Mouse (Mus musculus) MEL (cell line): Measurements from ENCODE around the gene Dab2. TPM values are rescaled to one million over a fixed set of nuclear protein-coding genes. Genes with fewer than 3 reads are reported as not detected.

Experiments used
- DNase-seq: peaks from one replicate; pipeline ENCODE4 v3.0.0; 2011; ENCODE audit warnings: low read depth, low spot score
- H3K27ac ChIP-seq: 2 replicates; pipeline ENCODE4 v1.5.1; 2012; ENCODE audit warnings: low read depth, mild to moderate bottlenecking, control low read depth, low read length, moderate library complexity; ENCODE audit not compliant: control insufficient read depth
- H3K27me3 ChIP-seq, 2 experiments: fragments of 150-350 bp in 1 of 2; sonication (generic) in 1 of 2; 2 replicates each; pipeline ENCODE4 v1.6.1; 2012; ENCODE audit warnings: low read length in 2 of 2, mild to moderate bottlenecking in 2 of 2, improper control_type of control experiment in 1 of 2, moderate library complexity in 1 of 2; ENCODE audit not compliant: insufficient read depth in 2 of 2, control insufficient read depth in 1 of 2
- H3K36me3 ChIP-seq, 2 experiments: 2 replicates each; pipeline ENCODE4 v1.6.1; 2012 to 2014; ENCODE audit warnings: low read length in 2 of 2, improper control_type of control experiment in 1 of 2, inconsistent platforms in 1 of 2, mild to moderate bottlenecking in 1 of 2; ENCODE audit not compliant: insufficient read depth in 2 of 2, control insufficient read depth in 1 of 2
- H3K4me1 ChIP-seq, 2 experiments: fragments of 150-350 bp in 1 of 2; sonication (generic) in 1 of 2; 2 replicates each; pipeline ENCODE4 v1.6.1; 2012; ENCODE audit warnings: low read length in 2 of 2, improper control_type of control experiment in 1 of 2, mild to moderate bottlenecking in 1 of 2; ENCODE audit not compliant: insufficient read depth in 2 of 2, control insufficient read depth in 1 of 2
- H3K4me3 ChIP-seq, 2 experiments: fragments of 150-350 bp in 1 of 2; sonication (generic) in 1 of 2; 2 replicates each; pipeline ENCODE4 v1.5.1; 2012; ENCODE audit warnings: low read depth in 2 of 2, low read length in 2 of 2, mild to moderate bottlenecking in 2 of 2, moderate library complexity in 2 of 2, control low read depth in 1 of 2, improper control_type of control experiment in 1 of 2; ENCODE audit not compliant: control insufficient read depth in 1 of 2, insufficient read depth in 1 of 2
- H3K79me2 ChIP-seq: 2 replicates; pipeline ENCODE4 v1.6.1; 2012; ENCODE audit warnings: mild to moderate bottlenecking, low read length, moderate library complexity; ENCODE audit not compliant: control insufficient read depth, poor library complexity, insufficient read depth
- H3K9ac ChIP-seq: 2 replicates; pipeline ENCODE4 v1.6.1; 2012; ENCODE audit warnings: low read depth, mild to moderate bottlenecking, control low read depth, low read length, moderate library complexity; ENCODE audit not compliant: control insufficient read depth, poor library complexity, severe bottlenecking
- H3K9me3 ChIP-seq: fragments of 150-350 bp; sonication (generic); replicated peaks from 2 replicates; pipeline ENCODE4 v1.6.1; 2012; ENCODE audit warnings: mild to moderate bottlenecking, low read length, improper control_type of control experiment, moderate library complexity; ENCODE audit not compliant: insufficient read depth
- CHD1 ChIP-seq: IDR thresholded peaks from 2 replicates; pipeline ENCODE4 v1.6.1; 2012; ENCODE audit warnings: low read depth, mild to moderate bottlenecking, inconsistent platforms, low read length, improper control_type of control experiment
- CHD2 ChIP-seq: IDR thresholded peaks from 2 replicates; pipeline ENCODE4 v1.6.1; 2011; ENCODE audit warnings: low read length, improper control_type of control experiment
- E2F4 ChIP-seq: IDR thresholded peaks from 2 replicates; pipeline ENCODE4 v1.6.1; 2011; ENCODE audit warnings: low read depth, low read length, improper control_type of control experiment, borderline replicate concordance
- EP300 ChIP-seq, 2 experiments: IDR thresholded peaks; 2 replicates each; pipeline ENCODE4 v1.6.1; 2011; ENCODE audit warnings: improper control_type of control experiment in 2 of 2, low read length in 2 of 2, low read depth in 1 of 2, mild to moderate bottlenecking in 1 of 2
- ETS1 ChIP-seq: IDR thresholded peaks from 2 replicates; pipeline ENCODE4 v1.6.1; 2012; ENCODE audit warnings: low read depth, mild to moderate bottlenecking, inconsistent platforms, low read length, improper control_type of control experiment, moderate library complexity
- GABPA ChIP-seq: IDR thresholded peaks from 2 replicates; pipeline ENCODE4 v1.6.1; 2012; ENCODE audit warnings: low read depth, mild to moderate bottlenecking, inconsistent platforms, low read length, improper control_type of control experiment, moderate library complexity
- HCFC1 ChIP-seq: IDR thresholded peaks from 2 replicates; pipeline ENCODE4 v1.6.1; 2012; ENCODE audit warnings: low read depth, mild to moderate bottlenecking, inconsistent platforms, low read length, improper control_type of control experiment, moderate library complexity
- JUND ChIP-seq: IDR thresholded peaks from 2 replicates; pipeline ENCODE4 v1.6.1; 2011; ENCODE audit warnings: low read depth, mild to moderate bottlenecking, improper control_type of control experiment, low read length
- KAT2A ChIP-seq: conservative IDR thresholded peaks from 2 replicates; pipeline ENCODE4 v1.6.1; 2012; ENCODE audit warnings: low read depth, low read length, improper control_type of control experiment, inconsistent platforms
- MAZ ChIP-seq: IDR thresholded peaks from 2 replicates; pipeline ENCODE4 v1.6.1; 2012; ENCODE audit warnings: low read depth, mild to moderate bottlenecking, inconsistent platforms, low read length, improper control_type of control experiment
- MEF2A ChIP-seq: IDR thresholded peaks from 2 replicates; pipeline ENCODE4 v1.6.1; 2014; ENCODE audit warnings: low read depth, mild to moderate bottlenecking, inconsistent platforms, low read length, improper control_type of control experiment; ENCODE audit not compliant: poor library complexity, insufficient replicate concordance, severe bottlenecking; ENCODE audit errors: extremely low read depth
- MXI1 ChIP-seq: IDR thresholded peaks from 2 replicates; pipeline ENCODE4 v1.6.1; 2011; ENCODE audit warnings: mild to moderate bottlenecking, low read depth, low read length, improper control_type of control experiment
- MYB ChIP-seq: IDR thresholded peaks from 2 replicates; pipeline ENCODE4 v1.6.1; 2011; ENCODE audit warnings: mild to moderate bottlenecking, low read depth, low read length, improper control_type of control experiment
- NELFE ChIP-seq: IDR thresholded peaks from 2 replicates; pipeline ENCODE4 v1.6.1; 2011; ENCODE audit warnings: low read depth, low read length, improper control_type of control experiment
- UBTF ChIP-seq: IDR thresholded peaks from 2 replicates; pipeline ENCODE4 v1.6.1; 2012; ENCODE audit warnings: low read depth, mild to moderate bottlenecking, inconsistent platforms, low read length, improper control_type of control experiment, moderate library complexity, borderline replicate concordance; ENCODE audit not compliant: insufficient read depth
- ZKSCAN1 ChIP-seq: IDR thresholded peaks from 2 replicates; pipeline ENCODE4 v1.6.1; 2012; ENCODE audit warnings: low read depth, mild to moderate bottlenecking, inconsistent platforms, low read length, improper control_type of control experiment, moderate library complexity
- ZMIZ1 ChIP-seq: IDR thresholded peaks from 2 replicates; pipeline ENCODE4 v1.6.1; 2012; ENCODE audit warnings: low read depth, mild to moderate bottlenecking, inconsistent platforms, low read length, improper control_type of control experiment, moderate library complexity
- ZNF384 ChIP-seq: IDR thresholded peaks from 2 replicates; pipeline ENCODE4 v1.6.1; 2012; ENCODE audit warnings: low read depth, mild to moderate bottlenecking, inconsistent platforms, low read length, improper control_type of control experiment
- polyA plus RNA-seq, 2 experiments: library from polyadenylated mRNA; stranded (reverse) in 1 of 2; unstranded in 1 of 2; fragments of >175 nt in 1 of 2; fragments of >200 nt in 1 of 2; gene quantifications; 2 replicates each; pipeline versions ENCODE4 v1.2.1 to v1.2.4; 2012; ENCODE audit warnings: low replicate concordance in 2 of 2, low read depth in 1 of 2; ENCODE audit not compliant: insufficient read length in 2 of 2, insufficient read depth in 1 of 2, missing spikeins in 1 of 2
- total RNA-seq: library from RNA; depleted of rRNA; stranded (reverse); fragments of 300-350 nt; gene quantifications from 2 replicates; pipeline ENCODE4 v1.2.3, GENCODE M21; 2012

Gene Dab2
- total and polyA plus RNA-seq, 3 experiments: not detected

DNA sequence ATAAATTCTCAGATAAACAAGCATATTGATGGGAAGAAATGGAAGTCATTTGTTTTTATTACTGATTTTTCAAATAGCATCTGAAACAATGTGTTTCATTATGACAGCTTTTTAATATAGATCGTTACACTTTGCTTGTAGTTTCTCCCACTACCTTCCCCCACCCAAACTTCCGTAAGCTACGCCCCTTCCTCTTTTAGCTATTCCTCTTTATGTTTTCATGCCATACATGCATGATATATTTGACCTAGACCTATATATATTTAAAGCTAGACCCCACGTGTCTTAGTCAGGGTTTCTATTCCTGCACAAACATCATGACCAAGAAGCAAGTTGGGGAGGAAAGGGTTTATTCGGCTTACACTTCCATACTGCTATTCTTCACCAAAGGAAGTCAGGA is 115.7 kb downstream of the Dab2 start (continued):
- TF ChIP-seq MXI1 (no peak), EP300 (IDR thresholded peaks at IDR 0.05; ENCODE audit: low read depth in 1 of 2, low read length in 2 of 2) (no peak), ETS1 (no peak), CHD1 (no peak)

DNA sequence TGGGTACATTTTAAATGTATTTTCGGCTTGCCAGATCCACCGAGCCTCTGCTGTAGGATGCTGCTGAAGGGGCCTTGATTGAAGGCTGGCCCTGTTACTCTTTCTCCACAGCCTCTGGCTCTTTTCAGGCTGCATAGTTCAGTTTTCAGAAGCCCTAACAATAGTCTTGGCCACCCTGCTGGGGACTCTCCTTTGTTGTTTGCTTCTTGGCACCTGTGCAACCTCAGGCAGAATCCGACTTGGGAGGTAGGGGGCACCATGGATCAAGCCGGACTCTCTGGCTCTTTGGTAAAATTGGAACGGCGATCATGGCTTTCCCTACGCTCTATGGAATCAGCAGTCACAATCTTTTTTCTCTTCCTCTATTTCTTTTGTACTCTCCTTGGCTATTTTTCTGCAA is 132.2 kb downstream of the Dab2 start:
- no peak overlapping the region for H3K4me3 ChIP-seq
- H3K27ac ChIP-seq: no peak overlapping the region
- no peak overlapping the region for H3K9ac ChIP-seq
- no peaks in the 10 kb centered on the region for H3K36me3 ChIP-seq
- H3K4me1 ChIP-seq: no peaks in the 10 kb centered on the region
- no peaks in the 10 kb centered on the region for H3K79me2 ChIP-seq
- DNase-seq: no peak
- H3K27me3 ChIP-seq: peaks cover 0 to 4% of the 10 kb centered on the region in 2 experiments; a peak in 2 of 4 replicates
- no peaks in the 10 kb centered on the region for H3K9me3 ChIP-seq
- TF ChIP-seq GABPA: no peak
- no peak for TF ChIP-seq MEF2A
- TF ChIP-seq ZNF384: no peak
- TF ChIP-seq UBTF: no peak
- no peak for TF ChIP-seq KAT2A
- no peak for TF ChIP-seq ZKSCAN1
- TF ChIP-seq E2F4: no peak
- no peak for TF ChIP-seq MAZ
- no peak for TF ChIP-seq HCFC1
- TF ChIP-seq ZMIZ1: no peak
- TF ChIP-seq JUND: no peak
- TF ChIP-seq NELFE: no peak

DNA sequence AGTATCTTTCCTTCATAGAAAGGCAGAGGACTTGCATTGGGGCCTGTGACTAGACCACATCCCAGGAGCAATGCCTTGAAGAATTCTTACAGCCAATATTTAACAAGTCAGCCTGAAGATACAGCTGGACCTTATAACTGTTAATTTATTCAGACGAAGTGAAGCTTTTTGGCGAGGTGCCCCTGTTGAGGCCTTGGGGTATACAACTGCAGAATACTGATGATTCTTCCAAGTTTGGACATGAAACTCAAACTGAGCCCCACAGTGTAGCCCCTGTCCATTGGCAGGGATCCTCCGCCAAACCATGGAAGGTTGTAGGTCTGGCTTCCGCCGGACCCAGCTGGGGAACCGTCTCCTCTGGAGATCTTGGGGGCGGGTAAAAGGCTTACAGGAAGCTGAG is 132.8 kb downstream of the Dab2 start:
- TF ChIP-seq CHD2 (no peak), MYB (no peak), HCFC1 (no peak)
- Histone ChIP-seq H3K9me3 (no peaks in the 10 kb centered on the region), H3K79me2 (no peaks in the 10 kb centered on the region), H3K4me1 (no peaks in the 10 kb centered on the region), H3K36me3 (no peaks in the 10 kb centered on the region), H3K27ac (no peak overlapping the region), H3K4me3 (no peak overlapping the region), H3K27me3 (peaks cover 0 to 4% of the 10 kb centered on the region in 2 experiments; a peak in 3 of 4 replicates), H3K9ac (no peak overlapping the region)
- DNase-seq: no peak
